Mouse (Mus musculus) thymus, adult 2 months (tissue): ENCODE measurements around the gene Zfy2. TPM values are rescaled to one million over a fixed set of nuclear protein-coding genes. Genes with fewer than 3 reads are reported as not detected.

Source experiments
- DNase-seq: peaks from one replicate; pipeline ENCODE4 v3.0.0; 2021
- H3K27ac ChIP-seq: fragments of 200-500 bp; 2 replicates; pipeline ENCODE4 v1.5.1; 2012; ENCODE audit warnings: low read length, control low read depth; ENCODE audit not compliant: control insufficient read depth, insufficient read depth
- H3K27me3 ChIP-seq: fragments of 200-500 bp; 2 replicates; pipeline ENCODE4 v1.6.1; 2012; ENCODE audit warnings: mild to moderate bottlenecking, low read length, moderate library complexity, mixed read lengths; ENCODE audit not compliant: control insufficient read depth, insufficient read depth
- H3K36me3 ChIP-seq: fragments of 200-500 bp; 2 replicates; pipeline ENCODE4 v1.6.1; 2012; ENCODE audit warnings: mild to moderate bottlenecking, low read length, moderate library complexity; ENCODE audit not compliant: control insufficient read depth, insufficient read depth
- H3K4me1 ChIP-seq: fragments of 200-500 bp; replicated peaks from 2 replicates; pipeline ENCODE4 v1.6.1; 2012; ENCODE audit warnings: low read length; ENCODE audit not compliant: control insufficient read depth, insufficient read depth
- H3K4me3 ChIP-seq: fragments of 200-500 bp; 2 replicates; pipeline ENCODE4 v1.5.1; 2012; ENCODE audit warnings: mild to moderate bottlenecking, low read length, control low read depth, moderate library complexity; ENCODE audit not compliant: control insufficient read depth, insufficient read depth
- CTCF ChIP-seq: fragments of 200-500 bp; IDR thresholded peaks from 2 replicates; pipeline ENCODE4 v1.5.1; 2012; ENCODE audit warnings: mild to moderate bottlenecking, control low read depth, low read length, moderate library complexity, borderline replicate concordance; ENCODE audit not compliant: control insufficient read depth, poor library complexity, insufficient read depth; ENCODE audit errors: extremely low read depth
- POLR2A ChIP-seq: fragments of 200-500 bp; IDR thresholded peaks from 2 replicates; pipeline ENCODE4 v1.6.1; 2012; ENCODE audit warnings: mild to moderate bottlenecking, low read length, control low read depth, moderate library complexity; ENCODE audit not compliant: control insufficient read depth, poor library complexity, insufficient read depth; ENCODE audit errors: extremely low read depth
- WGBS: fragments of 180-500 bp; shearing (Covaris S2); methylation state at CpG from one replicate; pipeline ENCODE4 v1.1.7; 2018; 5-methylcytosine and 5-hydroxymethylcytosine counted together
- polyA plus RNA-seq: library from polyadenylated mRNA; depleted of rRNA; stranded (reverse); fragments of >200 nt; gene quantifications from 2 replicates; pipeline ENCODE4 v1.2.3, GENCODE M21; 2012; rRNA removed

Zfy2 gene
- polyA plus RNA-seq = not detected in 2 replicates

- WGBS = 90% methylated on average over 2 of the region's 2 CpGs
Measured at GRCm38 (mm10) chrY:2170309-2170708, at the start of gene Zfy2. TSS of gene Zfy2 (minus strand) at chrY:2170409.

More at GRCm38 (mm10) chrY:2170309-2170708, at the start of gene Zfy2:
- DNase-seq = no peak
- no peaks in the 10 kb centered on the region for H3K27me3 ChIP-seq
- no peaks in the 10 kb centered on the region for H3K4me1 ChIP-seq
- no peak within 1 kb of the TSS for H3K4me3 ChIP-seq
- no peaks in the 10 kb centered on the region for H3K36me3 ChIP-seq
- no peak within 1 kb of the TSS for H3K27ac ChIP-seq
- TF ChIP-seq POLR2A (no peak), CTCF (no peak)
